Mouse (Mus musculus): Measurements from ENCODE around the gene Dffa. TPM values are rescaled to one million over a fixed set of nuclear protein-coding genes. Genes with fewer than 3 reads are reported as not detected.

Dffa gene
- total and polyA plus RNA-seq, 3 experiments, result 25.3 to 42.5 (median 40.1) TPM

GRCm38 (mm10) chr4:149075073-149075472 is 28.9 kb upstream of the Dffa start:
- no peaks in the 10 kb centered on the region for H3K79me2 ChIP-seq (replicated peaks; ENCODE audit: control insufficient read depth, insufficient read depth, low read length)
- no peak overlapping the region for H3K9ac ChIP-seq (ENCODE audit: low read depth, low read length)
- no peak for DNase-seq
- no peak overlapping the region for H3K27ac ChIP-seq
- H3K4me3 ChIP-seq, result no peak overlapping the region
- WGBS, result 90% methylated on average over 13 of the region's 13 CpGs
- H3K4me1 ChIP-seq (ENCODE audit: control insufficient read depth, insufficient read depth, low read length), result peaks cover 4% of the 10 kb centered on the region
- intact Hi-C loops (cut with DNase I), result no loop called here
- TF ChIP-seq EP300 (IDR thresholded peaks at IDR 0.05; ENCODE audit: insufficient read depth, low read depth, low read length) (no peak), CTCF (IDR thresholded peaks at IDR 0.05) (no peak), POLR2A (IDR thresholded peaks at IDR 0.05; ENCODE audit: insufficient read depth, low read depth, low read length) (no peak)
- no peaks in the 10 kb centered on the region for H3K27me3 ChIP-seq (ENCODE audit: control insufficient read depth, insufficient read depth, low read length)
- H3K36me3 ChIP-seq (ENCODE audit: control insufficient read depth, insufficient read depth, low read length), result no peaks in the 10 kb centered on the region

- peak; percentile 64 to 71 for DNase-seq
- TF ChIP-seq EP300 (IDR thresholded peaks at IDR 0.05; ENCODE audit: insufficient read depth, low read depth, low read length), result 0 out of 2 replicates have a peak, but pooled peaks have one; percentile 31
- TF ChIP-seq CTCF (IDR thresholded peaks at IDR 0.05), result peak; percentile 78
- no peak for TF ChIP-seq POLR2A (IDR thresholded peaks at IDR 0.05; ENCODE audit: insufficient read depth, low read depth, low read length)
- 23% methylated on average over 10 of the region's 10 CpGs for WGBS
- no peak overlapping the region for H3K27ac ChIP-seq
- intact Hi-C loops (cut with DNase I), result loop anchor here (1.0 to 2.0 kb wide), 3 partner anchors 334 to 393 kb away; no protein-coding TSS in a partner anchor
- no peak overlapping the region for H3K4me3 ChIP-seq
- no peaks in the 10 kb centered on the region for H3K27me3 ChIP-seq (ENCODE audit: control insufficient read depth, insufficient read depth, low read length)
- H3K79me2 ChIP-seq (replicated peaks; ENCODE audit: control insufficient read depth, insufficient read depth, low read length), result no peaks in the 10 kb centered on the region
- H3K9ac ChIP-seq (ENCODE audit: low read depth, low read length), result no peak overlapping the region
- H3K36me3 ChIP-seq (ENCODE audit: control insufficient read depth, insufficient read depth, low read length), result no peaks in the 10 kb centered on the region
- H3K4me1 ChIP-seq (ENCODE audit: control insufficient read depth, insufficient read depth, low read length), result peaks cover 2% of the 10 kb centered on the region; the same call in 1 of the 2 replicates
Measured at GRCm38 (mm10) chr4:149075871-149076575, 27.9 kb upstream of the Dffa start.

GRCm38 (mm10) chr4:149078261-149078660 is 25.7 kb upstream of the Dffa start:
- H3K27me3 ChIP-seq (ENCODE audit: control insufficient read depth, insufficient read depth, low read length), result no peaks in the 10 kb centered on the region
- H3K9ac ChIP-seq (ENCODE audit: low read depth, low read length), result no peak overlapping the region
- H3K79me2 ChIP-seq (replicated peaks; ENCODE audit: control insufficient read depth, insufficient read depth, low read length), result no peaks in the 10 kb centered on the region
- no peak overlapping the region for H3K27ac ChIP-seq
- intact Hi-C loops (cut with DNase I), result no loop called here
- 76% methylated on average over 4 of the region's 4 CpGs for WGBS
- peaks cover 3% of the 10 kb centered on the region for H3K4me1 ChIP-seq (ENCODE audit: control insufficient read depth, insufficient read depth, low read length)
- no peak for DNase-seq
- TF ChIP-seq CTCF (IDR thresholded peaks at IDR 0.05) (no peak), POLR2A (IDR thresholded peaks at IDR 0.05; ENCODE audit: insufficient read depth, low read depth, low read length) (no peak), EP300 (IDR thresholded peaks at IDR 0.05; ENCODE audit: insufficient read depth, low read depth, low read length) (no peak)
- no peak overlapping the region for H3K4me3 ChIP-seq
- no peaks in the 10 kb centered on the region for H3K36me3 ChIP-seq (ENCODE audit: control insufficient read depth, insufficient read depth, low read length)

GRCm38 (mm10) chr4:149079629-149080028 is 24.3 kb upstream of the Dffa start:
- no peak for DNase-seq
- WGBS, result 66% methylated on average over 6 of the region's 6 CpGs
- H3K79me2 ChIP-seq (replicated peaks; ENCODE audit: control insufficient read depth, insufficient read depth, low read length), result no peaks in the 10 kb centered on the region
- intact Hi-C loops (cut with DNase I), result no loop called here
- peaks cover 3% of the 10 kb centered on the region for H3K4me1 ChIP-seq (ENCODE audit: control insufficient read depth, insufficient read depth, low read length)
- no peak overlapping the region for H3K4me3 ChIP-seq
- H3K36me3 ChIP-seq (ENCODE audit: control insufficient read depth, insufficient read depth, low read length), result no peaks in the 10 kb centered on the region
- H3K27ac ChIP-seq, result no peak overlapping the region
- TF ChIP-seq CTCF (IDR thresholded peaks at IDR 0.05) (no peak), EP300 (IDR thresholded peaks at IDR 0.05; ENCODE audit: insufficient read depth, low read depth, low read length) (no peak), POLR2A (IDR thresholded peaks at IDR 0.05; ENCODE audit: insufficient read depth, low read depth, low read length) (no peak)
- H3K27me3 ChIP-seq (ENCODE audit: control insufficient read depth, insufficient read depth, low read length), result no peaks in the 10 kb centered on the region
- H3K9ac ChIP-seq (ENCODE audit: low read depth, low read length), result no peak overlapping the region

GRCm38 (mm10) chr4:149080111-149080510 is 23.8 kb upstream of the Dffa start:
- no peak overlapping the region for H3K9ac ChIP-seq (ENCODE audit: low read depth, low read length)
- peaks cover 3% of the 10 kb centered on the region for H3K4me1 ChIP-seq (ENCODE audit: control insufficient read depth, insufficient read depth, low read length)
- no peak for DNase-seq
- no peaks in the 10 kb centered on the region for H3K27me3 ChIP-seq (ENCODE audit: control insufficient read depth, insufficient read depth, low read length)
- H3K4me3 ChIP-seq, result no peak overlapping the region
- TF ChIP-seq CTCF (IDR thresholded peaks at IDR 0.05), result no peak
- TF ChIP-seq EP300 (IDR thresholded peaks at IDR 0.05; ENCODE audit: insufficient read depth, low read depth, low read length), result no peak
- no peak for TF ChIP-seq POLR2A (IDR thresholded peaks at IDR 0.05; ENCODE audit: insufficient read depth, low read depth, low read length)
- no peaks in the 10 kb centered on the region for H3K79me2 ChIP-seq (replicated peaks; ENCODE audit: control insufficient read depth, insufficient read depth, low read length)
- no peak overlapping the region for H3K27ac ChIP-seq
- intact Hi-C loops (cut with DNase I), result no loop called here
- H3K36me3 ChIP-seq (ENCODE audit: control insufficient read depth, insufficient read depth, low read length), result no peaks in the 10 kb centered on the region
- 94% methylated on average over 8 of the region's 8 CpGs for WGBS

GRCm38 (mm10) chr4:149081528-149081927 is 22.4 kb upstream of the Dffa start:
- intact Hi-C loops (cut with DNase I), result no loop called here
- DNase-seq, result peak; percentile 77 to 85
- H3K27ac ChIP-seq, result peak overlapping the region; percentile 46
- no peaks in the 10 kb centered on the region for H3K36me3 ChIP-seq (ENCODE audit: control insufficient read depth, insufficient read depth, low read length)
- 47% methylated on average over 17 of the region's 17 CpGs for WGBS
- peak overlapping the region; percentile 2; the same call in 1 of the 2 replicates for H3K4me3 ChIP-seq
- no peak overlapping the region for H3K9ac ChIP-seq (ENCODE audit: low read depth, low read length)
- H3K27me3 ChIP-seq (ENCODE audit: control insufficient read depth, insufficient read depth, low read length), result no peaks in the 10 kb centered on the region
- peaks cover 1% of the 10 kb centered on the region for H3K4me1 ChIP-seq (ENCODE audit: control insufficient read depth, insufficient read depth, low read length)
- no peaks in the 10 kb centered on the region for H3K79me2 ChIP-seq (replicated peaks; ENCODE audit: control insufficient read depth, insufficient read depth, low read length)
- TF ChIP-seq POLR2A (IDR thresholded peaks at IDR 0.05; ENCODE audit: insufficient read depth, low read depth, low read length) (no peak), EP300 (IDR thresholded peaks at IDR 0.05; ENCODE audit: insufficient read depth, low read depth, low read length) (no peak), CTCF (IDR thresholded peaks at IDR 0.05) (no peak)

Data from heart, adult 2 months (tissue).